Mouse (Mus musculus) G1E (cell line): ENCODE results near the gene Fancc.

Experiments
- CTCF ChIP-seq: IDR thresholded peaks from 2 replicates; pipeline ENCODE4 v1.5.1; 2012; ENCODE audit warnings: low read depth, low read length, inconsistent platforms, mixed read lengths
- GATA1 ChIP-seq: IDR thresholded peaks from 2 replicates; pipeline ENCODE4 v1.6.1; 2012; ENCODE audit warnings: borderline replicate concordance, low read length, inconsistent platforms, mixed read lengths
- GATA2 ChIP-seq: IDR thresholded peaks from 2 replicates; pipeline ENCODE4 v1.6.1; 2012; ENCODE audit warnings: low read depth, low read length, inconsistent platforms, borderline replicate concordance
- POLR2AphosphoS5 ChIP-seq: IDR thresholded peaks from 2 replicates; pipeline ENCODE4 v1.6.1; 2012; ENCODE audit warnings: low read depth, low read length, inconsistent platforms; ENCODE audit not compliant: insufficient replicate concordance
- TAL1 ChIP-seq: conservative IDR thresholded peaks from 2 replicates; pipeline ENCODE4 v1.6.1; 2012; ENCODE audit warnings: low read depth, low read length, inconsistent platforms, mixed read lengths

DNA sequence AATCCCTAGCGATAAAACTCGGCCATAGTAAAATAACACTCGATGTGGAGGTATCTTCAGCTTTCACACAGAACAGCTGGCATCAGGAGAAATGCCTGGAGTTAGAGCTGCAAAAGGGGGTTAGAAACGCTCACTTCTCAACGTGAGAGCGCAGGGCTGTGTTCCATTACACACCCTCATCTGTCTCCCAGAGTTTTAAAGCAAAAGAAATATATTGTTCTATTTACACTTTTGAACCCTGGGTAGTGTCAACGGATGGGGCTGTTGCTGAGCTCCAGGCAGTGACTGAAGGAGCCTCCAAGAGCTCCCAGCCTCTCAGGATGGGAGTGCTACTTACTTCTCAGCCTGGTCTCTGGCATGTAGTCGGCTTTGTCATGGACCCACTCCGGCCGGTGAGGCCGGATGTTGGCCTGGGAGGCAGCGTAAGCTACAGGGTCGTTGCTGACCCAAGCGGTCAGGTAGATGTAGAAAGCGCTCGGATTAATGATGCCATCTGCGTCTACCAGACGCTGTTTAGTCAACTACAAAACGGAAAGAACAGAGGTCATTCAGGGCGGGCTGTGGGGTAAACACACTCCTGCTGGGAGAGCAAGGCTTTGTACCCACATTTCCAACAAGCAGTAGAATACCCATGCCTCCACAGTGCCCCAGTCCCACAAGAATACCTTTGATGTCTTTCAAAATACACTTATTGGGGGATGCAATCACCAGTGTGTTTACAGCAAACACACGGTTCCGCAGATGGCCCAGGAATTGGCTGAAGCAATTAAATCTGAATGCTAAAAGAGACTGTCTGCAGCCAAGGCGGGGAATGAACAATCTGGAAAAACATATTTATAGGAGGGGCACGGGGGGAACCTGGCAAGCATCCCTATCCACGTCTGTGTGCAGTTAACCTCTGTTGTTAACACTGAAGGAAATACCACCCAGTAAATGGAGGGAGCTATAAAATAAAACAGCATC, 27.8 kb upstream of the Fancc start:
- TF ChIP-seq CTCF (no peak), TAL1 (no peak), POLR2AphosphoS5 (no peak), GATA1 (no peak), GATA2 (no peak)
